Mouse (Mus musculus): Measurements from ENCODE around the gene Pcsk6. TPM values are rescaled to one million over a fixed set of nuclear protein-coding genes. Genes with fewer than 3 reads are reported as not detected.

Pcsk6 gene
- polyA plus RNA-seq, 1 experiment = 0.06 TPM

DNA sequence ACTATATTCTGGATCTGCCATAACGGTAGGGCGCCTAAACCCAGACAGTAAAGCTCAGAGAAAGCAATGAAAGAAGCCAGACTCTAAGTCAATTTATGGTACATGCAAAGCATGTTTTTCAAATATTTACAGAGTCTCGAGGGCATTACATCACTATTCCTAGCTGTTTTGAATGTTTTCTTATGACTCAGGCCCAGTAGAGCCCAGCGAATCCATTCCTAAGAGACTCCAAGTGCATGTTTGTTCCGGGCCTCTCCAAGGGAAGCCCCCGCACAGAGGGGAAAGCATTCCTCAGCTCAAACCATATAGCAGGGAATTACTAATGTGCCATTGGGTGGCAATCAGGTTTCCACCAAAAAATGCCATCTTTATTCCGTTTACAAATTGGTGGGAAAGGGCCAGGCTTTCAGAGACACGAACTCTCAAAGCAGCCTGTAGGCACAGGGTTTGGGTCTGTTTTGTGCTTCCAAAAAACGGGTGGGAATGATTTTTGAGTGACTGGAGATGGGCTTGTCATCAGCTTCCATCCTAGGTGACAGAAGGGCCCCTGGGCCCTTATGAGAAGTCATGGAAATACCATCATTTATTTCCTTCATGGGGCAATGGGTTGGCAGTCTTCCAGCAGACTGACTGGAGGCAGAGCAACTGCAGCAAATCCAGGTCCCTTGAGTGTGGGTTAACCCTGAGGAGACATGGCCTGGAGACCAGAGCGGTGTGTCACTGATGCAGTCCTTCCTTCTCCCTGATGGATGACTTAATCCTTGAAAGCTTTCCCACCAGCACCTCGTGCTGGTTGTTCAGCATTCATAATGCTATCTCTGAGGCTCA, 117.7 kb downstream of the Pcsk6 start:
- peaks cover 16% of the 10 kb centered on the region for H3K27me3 ChIP-seq (ENCODE audit: control insufficient read depth, insufficient read depth, insufficient read length)
- H3K79me2 ChIP-seq (ENCODE audit: control insufficient read depth, insufficient read depth) = no peaks in the 10 kb centered on the region
- no peaks in the 10 kb centered on the region for H3K36me3 ChIP-seq (ENCODE audit: control insufficient read depth, insufficient read depth)
- H3K79me3 ChIP-seq (ENCODE audit: low read depth) = no peaks in the 10 kb centered on the region
- TF ChIP-seq MYOG (IDR thresholded peaks at IDR 0.05; ENCODE audit: control insufficient read depth, extremely low read depth, insufficient read length) (no peak), MYOD1 (IDR thresholded peaks at IDR 0.05; ENCODE audit: control insufficient read depth, insufficient read length, low read depth) (no peak), USF1 (IDR thresholded peaks at IDR 0.05; ENCODE audit: low read depth) (no peak), CEBPB (IDR thresholded peaks at IDR 0.05; ENCODE audit: low read depth) (no peak), CTCF (IDR thresholded peaks at IDR 0.05; ENCODE audit: control insufficient read depth, insufficient read depth, insufficient read length) (no peak), FOSL1 (IDR thresholded peaks at IDR 0.05; ENCODE audit: insufficient read depth, low read length, poor library complexity, severe bottlenecking) (no peak), MAX (IDR thresholded peaks at IDR 0.05) (no peak)
- no peak overlapping the region for H3ac ChIP-seq (ENCODE audit: control insufficient read depth, insufficient read length, low read depth)
- no peak overlapping the region for H3K4me3 ChIP-seq (ENCODE audit: insufficient read depth, poor library complexity, severe bottlenecking)

DNA sequence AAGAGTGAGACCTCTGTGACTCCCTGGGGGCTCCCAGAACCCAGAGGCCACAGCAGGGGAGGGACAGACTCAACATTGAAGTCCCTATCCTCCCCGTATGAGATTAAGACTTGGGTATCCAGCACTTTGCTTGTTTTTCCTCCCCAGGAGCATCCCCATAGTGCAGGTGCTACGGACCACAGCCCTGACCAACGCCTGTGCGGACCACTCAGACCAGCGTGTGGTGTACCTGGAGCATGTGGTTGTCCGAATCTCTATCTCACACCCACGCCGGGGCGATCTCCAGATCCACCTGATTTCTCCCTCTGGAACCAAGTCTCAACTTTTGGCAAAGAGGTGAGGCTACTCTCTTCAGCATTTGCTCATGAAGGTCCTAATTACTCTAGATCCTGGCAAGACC, 118.5 kb downstream of the Pcsk6 start:
- Histone ChIP-seq H3K27me3 (ENCODE audit: control insufficient read depth, insufficient read depth, insufficient read length) (peaks cover 17% of the 10 kb centered on the region), H3K36me3 (ENCODE audit: control insufficient read depth, insufficient read depth) (no peaks in the 10 kb centered on the region), H3ac (ENCODE audit: control insufficient read depth, insufficient read length, low read depth) (no peak overlapping the region), H3K4me3 (ENCODE audit: insufficient read depth, poor library complexity, severe bottlenecking) (no peak overlapping the region), H3K79me2 (ENCODE audit: control insufficient read depth, insufficient read depth) (no peaks in the 10 kb centered on the region), H3K79me3 (ENCODE audit: low read depth) (no peaks in the 10 kb centered on the region)
- no peak for TF ChIP-seq CEBPB (IDR thresholded peaks at IDR 0.05; ENCODE audit: low read depth)

DNA sequence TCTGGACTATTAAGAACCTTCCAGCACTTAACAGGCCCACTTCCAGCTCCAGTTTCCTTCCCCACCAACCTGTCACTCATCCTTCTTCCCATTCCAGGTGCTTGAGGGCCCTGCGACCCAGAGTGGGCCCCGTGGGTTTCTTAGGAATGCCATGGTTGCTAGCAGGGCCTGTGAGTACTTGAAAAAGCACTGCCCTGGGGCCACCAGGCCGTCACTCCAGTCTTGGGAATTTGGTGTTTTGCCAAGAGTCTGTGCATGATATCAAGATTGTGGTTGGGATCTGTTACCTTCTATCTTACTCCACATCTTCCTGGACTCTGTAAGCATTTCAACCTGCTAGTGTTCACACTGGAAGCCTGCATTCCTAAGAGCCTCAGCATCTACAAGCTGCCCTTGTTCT, 120.5 kb downstream of the Pcsk6 start:
- no peaks in the 10 kb centered on the region for H3K36me3 ChIP-seq (ENCODE audit: control insufficient read depth, insufficient read depth)
- H3K79me2 ChIP-seq (ENCODE audit: control insufficient read depth, insufficient read depth) = no peaks in the 10 kb centered on the region
- no peak overlapping the region for H3K4me3 ChIP-seq (ENCODE audit: insufficient read depth, poor library complexity, severe bottlenecking)
- TF ChIP-seq CEBPB (IDR thresholded peaks at IDR 0.05; ENCODE audit: low read depth) (no peak), MAX (IDR thresholded peaks at IDR 0.05) (no peak), FOSL1 (IDR thresholded peaks at IDR 0.05; ENCODE audit: insufficient read depth, low read length, poor library complexity, severe bottlenecking) (no peak), MYOD1 (IDR thresholded peaks at IDR 0.05; ENCODE audit: control insufficient read depth, insufficient read length, low read depth) (no peak), CTCF (IDR thresholded peaks at IDR 0.05; ENCODE audit: control insufficient read depth, insufficient read depth, insufficient read length) (no peak)
- no peaks in the 10 kb centered on the region for H3K79me3 ChIP-seq (ENCODE audit: low read depth)
- H3K27me3 ChIP-seq (ENCODE audit: control insufficient read depth, insufficient read depth, insufficient read length) = peaks cover 14% of the 10 kb centered on the region
- no peak overlapping the region for H3ac ChIP-seq (ENCODE audit: control insufficient read depth, insufficient read length, low read depth)

DNA sequence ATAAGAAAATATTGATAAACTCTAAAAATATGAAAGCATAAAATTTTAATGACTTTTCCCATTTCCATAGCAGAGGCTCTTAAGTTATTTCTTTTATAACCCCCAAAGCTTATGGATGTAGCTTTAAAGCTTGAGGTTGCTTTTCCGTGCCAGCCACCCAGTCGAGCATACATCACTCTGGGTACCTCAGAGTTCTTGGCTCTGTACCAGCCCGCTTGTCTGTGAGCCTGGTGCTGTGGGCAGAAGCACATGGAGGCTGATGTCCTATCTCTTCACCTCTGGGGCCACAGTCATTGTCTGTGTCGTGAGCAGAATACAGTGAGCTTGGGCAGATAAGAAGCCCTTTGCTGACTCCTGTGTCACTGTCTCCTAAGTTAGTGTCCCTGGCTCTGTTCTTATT, 126.7 kb downstream of the Pcsk6 start:
- Histone ChIP-seq H3K79me2 (ENCODE audit: control insufficient read depth, insufficient read depth) (no peaks in the 10 kb centered on the region), H3K79me3 (ENCODE audit: low read depth) (no peaks in the 10 kb centered on the region), H3ac (ENCODE audit: control insufficient read depth, insufficient read length, low read depth) (no peak overlapping the region), H3K27me3 (ENCODE audit: control insufficient read depth, insufficient read depth, insufficient read length) (peaks cover 47% of the 10 kb centered on the region), H3K36me3 (ENCODE audit: control insufficient read depth, insufficient read depth) (no peaks in the 10 kb centered on the region), H3K4me3 (ENCODE audit: insufficient read depth, poor library complexity, severe bottlenecking) (no peak overlapping the region)
- TF ChIP-seq FOSL1 (IDR thresholded peaks at IDR 0.05; ENCODE audit: insufficient read depth, low read length, poor library complexity, severe bottlenecking) (no peak), USF1 (IDR thresholded peaks at IDR 0.05; ENCODE audit: low read depth) (no peak), CEBPB (IDR thresholded peaks at IDR 0.05; ENCODE audit: low read depth) (no peak), MAX (IDR thresholded peaks at IDR 0.05) (no peak), MYOG (IDR thresholded peaks at IDR 0.05; ENCODE audit: control insufficient read depth, extremely low read depth, insufficient read length) (no peak), CTCF (IDR thresholded peaks at IDR 0.05; ENCODE audit: control insufficient read depth, insufficient read depth, insufficient read length) (no peak), MYOD1 (IDR thresholded peaks at IDR 0.05; ENCODE audit: control insufficient read depth, insufficient read length, low read depth) (no peak)

DNA sequence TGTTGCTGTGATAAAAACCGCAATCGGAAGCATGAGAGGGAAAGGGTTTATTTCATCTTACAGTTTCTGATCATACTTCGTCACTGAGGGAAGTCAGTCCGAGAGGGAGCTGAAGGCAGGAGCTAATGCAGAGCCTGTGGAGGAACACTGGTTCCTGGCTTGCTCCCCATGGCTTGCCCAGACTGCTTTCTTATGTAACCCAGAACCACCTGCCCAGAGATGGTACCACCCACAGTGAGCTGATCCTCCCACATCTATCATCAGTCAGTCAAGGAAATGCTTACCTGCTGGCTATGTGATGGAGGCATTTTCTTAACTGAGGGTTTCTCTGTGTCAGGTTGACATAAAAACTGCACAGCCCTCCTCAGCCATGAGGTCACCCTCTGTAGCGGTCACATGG, 127.2 kb downstream of the Pcsk6 start:
- Histone ChIP-seq H3K4me3 (ENCODE audit: insufficient read depth, poor library complexity, severe bottlenecking) (no peak overlapping the region), H3K79me3 (ENCODE audit: low read depth) (no peaks in the 10 kb centered on the region), H3ac (ENCODE audit: control insufficient read depth, insufficient read length, low read depth) (no peak overlapping the region), H3K27me3 (ENCODE audit: control insufficient read depth, insufficient read depth, insufficient read length) (peaks cover 52% of the 10 kb centered on the region), H3K36me3 (ENCODE audit: control insufficient read depth, insufficient read depth) (no peaks in the 10 kb centered on the region), H3K79me2 (ENCODE audit: control insufficient read depth, insufficient read depth) (no peaks in the 10 kb centered on the region)
- TF ChIP-seq FOSL1 (IDR thresholded peaks at IDR 0.05; ENCODE audit: insufficient read depth, low read length, poor library complexity, severe bottlenecking) = no peak
- TF ChIP-seq MAX (IDR thresholded peaks at IDR 0.05) = no peak
- no peak for TF ChIP-seq MYOG (IDR thresholded peaks at IDR 0.05; ENCODE audit: control insufficient read depth, extremely low read depth, insufficient read length)

DNA sequence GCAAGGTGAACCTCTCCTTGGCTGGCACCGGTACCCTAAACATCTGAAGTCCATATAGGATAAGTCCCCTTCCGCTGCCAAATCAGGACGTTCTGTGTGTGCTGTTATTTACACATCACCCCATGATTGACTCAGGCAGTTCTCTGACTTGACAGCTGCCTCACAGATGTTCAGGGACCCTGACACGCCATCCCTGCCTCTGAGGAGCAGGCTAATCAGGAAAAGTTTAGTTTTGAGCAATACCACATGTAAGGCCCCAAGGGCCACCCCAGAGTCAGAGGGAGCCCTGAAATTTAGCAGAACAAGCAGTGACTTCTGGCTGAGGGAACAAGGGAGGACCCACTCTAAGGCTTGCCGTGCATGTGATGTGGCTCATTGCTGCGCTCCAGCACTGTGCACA, 130.8 kb downstream of the Pcsk6 start:
- Histone ChIP-seq H3K79me3 (ENCODE audit: low read depth) (no peaks in the 10 kb centered on the region), H3K4me3 (ENCODE audit: insufficient read depth, poor library complexity, severe bottlenecking) (no peak overlapping the region), H3K27me3 (ENCODE audit: control insufficient read depth, insufficient read depth, insufficient read length) (peaks cover 48% of the 10 kb centered on the region), H3K36me3 (ENCODE audit: control insufficient read depth, insufficient read depth) (no peaks in the 10 kb centered on the region), H3ac (ENCODE audit: control insufficient read depth, insufficient read length, low read depth) (no peak overlapping the region), H3K79me2 (ENCODE audit: control insufficient read depth, insufficient read depth) (no peaks in the 10 kb centered on the region)
- no peak for TF ChIP-seq MYOD1 (IDR thresholded peaks at IDR 0.05; ENCODE audit: control insufficient read depth, insufficient read length, low read depth)
- TF ChIP-seq CEBPB (IDR thresholded peaks at IDR 0.05; ENCODE audit: low read depth) = no peak
- no peak for TF ChIP-seq USF1 (IDR thresholded peaks at IDR 0.05; ENCODE audit: low read depth)
- TF ChIP-seq MAX (IDR thresholded peaks at IDR 0.05) = no peak
- TF ChIP-seq MYOG (IDR thresholded peaks at IDR 0.05; ENCODE audit: control insufficient read depth, extremely low read depth, insufficient read length) = no peak
- TF ChIP-seq FOSL1 (IDR thresholded peaks at IDR 0.05; ENCODE audit: insufficient read depth, low read length, poor library complexity, severe bottlenecking) = no peak
- TF ChIP-seq CTCF (IDR thresholded peaks at IDR 0.05; ENCODE audit: control insufficient read depth, insufficient read depth, insufficient read length) = no peak
